Mouse (Mus musculus): ENCODE data around the gene 4921524J17Rik. TPM values are rescaled to one million over a fixed set of nuclear protein-coding genes. Genes with fewer than 3 reads are reported as not detected.

4921524J17Rik gene
- polyA plus RNA-seq, 1 experiment from 2014 or later = 67.0 TPM

Other genes starting within 250 kb of the 4921524J17Rik start
- not detected in 2 replicates for gene Olfr371, start 206.8 kb downstream of the 4921524J17Rik start, polyA plus RNA-seq (2014; fragmentation: Nextera tagmentation; extraction: Ambion mirVana)
- gene Orc6, start 133.2 kb downstream of the 4921524J17Rik start, polyA plus RNA-seq (2014; fragmentation: Nextera tagmentation; extraction: Ambion mirVana) = 91.8 and 92.3 TPM in 2 replicates
- 113 and 137 TPM in 2 replicates for gene Vps35, start 133.0 kb downstream of the 4921524J17Rik start, polyA plus RNA-seq (2014; fragmentation: Nextera tagmentation; extraction: Ambion mirVana)
- 167 and 212 TPM in 2 replicates for gene Mylk3, start 46.5 kb downstream of the 4921524J17Rik start, polyA plus RNA-seq (2014; fragmentation: Nextera tagmentation; extraction: Ambion mirVana)
- 13.6 and 13.9 TPM in 2 replicates for gene Gpt2, start 59.7 kb upstream of the 4921524J17Rik start, polyA plus RNA-seq (2014; fragmentation: Nextera tagmentation; extraction: Ambion mirVana)
- gene Dnaja2, start 122.5 kb upstream of the 4921524J17Rik start, polyA plus RNA-seq (2014; fragmentation: Nextera tagmentation; extraction: Ambion mirVana) = 142 and 161 TPM in 2 replicates